Mouse (Mus musculus): ENCODE measurements at regions not wholly inside any gene's neighbourhood (a gene's known extent, or its start where the extent isn't known, plus 50 kb on each side); places are given as distances from the start of the nearest gene placed in this dataset.

DNA sequence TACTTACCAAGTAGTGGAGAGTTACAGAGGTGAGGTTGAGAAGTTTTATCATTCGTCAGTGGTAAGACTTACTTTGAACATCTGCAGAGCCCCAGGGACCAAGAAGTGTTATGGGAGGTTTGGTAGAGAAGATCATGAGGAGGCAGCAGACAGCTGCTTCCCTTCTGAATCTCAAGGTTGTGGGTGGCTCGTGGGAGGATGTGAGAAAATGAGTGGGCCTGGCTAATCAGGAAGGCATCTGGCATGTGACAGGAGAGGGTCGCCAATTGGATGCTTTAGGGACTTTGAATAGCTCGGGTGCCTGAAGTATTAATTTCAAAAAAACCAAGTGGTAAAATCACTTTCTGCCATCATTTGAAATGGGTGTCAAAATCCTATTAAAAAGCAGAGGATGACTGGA, 258.9 kb downstream of the Sqor start:
- no peak for ATAC-seq (ENCODE audit: insufficient number of reproducible peaks, low FRiP score)
- Histone ChIP-seq H3K9ac (no peak overlapping the region), H3K36me3 (no peaks in the 10 kb centered on the region), H3K4me2 (no peak overlapping the region), H3K9me3 (replicated peaks) (no peaks in the 10 kb centered on the region), H3K27ac (ENCODE audit: poor library complexity, severe bottlenecking) (no peak overlapping the region), H3K27me3 (replicated peaks) (no peaks in the 10 kb centered on the region), H3K4me1 (replicated peaks) (no peaks in the 10 kb centered on the region; the same call in 1 of the 2 replicates), H3K4me3 (no peak overlapping the region)
- 32% methylated on average over 4 of the region's 4 CpGs for WGBS

DNA sequence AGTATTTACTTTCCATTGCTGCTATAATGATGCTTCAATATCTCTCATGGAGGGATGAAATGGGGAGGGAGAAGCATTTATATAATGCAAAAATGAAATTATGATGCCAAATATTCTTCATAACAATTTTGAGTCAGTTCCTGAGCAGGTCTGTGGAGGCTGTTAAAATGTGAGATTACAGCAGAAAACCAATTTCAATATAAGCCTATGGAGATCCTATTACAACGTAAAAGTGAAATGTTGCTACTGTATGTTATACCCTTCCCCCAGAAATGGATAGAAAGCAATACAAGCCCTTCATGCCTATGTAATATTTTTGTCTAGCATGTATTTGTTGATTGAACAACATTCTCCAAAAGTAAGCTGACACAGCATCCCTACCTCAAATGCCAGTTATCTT, 259.3 kb downstream of the Sqor start:
- no peak overlapping the region for H3K4me2 ChIP-seq
- ATAC-seq (ENCODE audit: insufficient number of reproducible peaks, low FRiP score) = no peak
- 71% methylated on average over 1 of the region's 1 CpGs for WGBS
- H3K27ac ChIP-seq (ENCODE audit: poor library complexity, severe bottlenecking) = no peak overlapping the region
- no peak overlapping the region for H3K4me3 ChIP-seq
- H3K9ac ChIP-seq = no peak overlapping the region
- no peaks in the 10 kb centered on the region for H3K27me3 ChIP-seq (replicated peaks)
- H3K9me3 ChIP-seq (replicated peaks) = no peaks in the 10 kb centered on the region
- H3K36me3 ChIP-seq = no peaks in the 10 kb centered on the region
- H3K4me1 ChIP-seq (replicated peaks) = no peaks in the 10 kb centered on the region; the same call in 1 of the 2 replicates

DNA sequence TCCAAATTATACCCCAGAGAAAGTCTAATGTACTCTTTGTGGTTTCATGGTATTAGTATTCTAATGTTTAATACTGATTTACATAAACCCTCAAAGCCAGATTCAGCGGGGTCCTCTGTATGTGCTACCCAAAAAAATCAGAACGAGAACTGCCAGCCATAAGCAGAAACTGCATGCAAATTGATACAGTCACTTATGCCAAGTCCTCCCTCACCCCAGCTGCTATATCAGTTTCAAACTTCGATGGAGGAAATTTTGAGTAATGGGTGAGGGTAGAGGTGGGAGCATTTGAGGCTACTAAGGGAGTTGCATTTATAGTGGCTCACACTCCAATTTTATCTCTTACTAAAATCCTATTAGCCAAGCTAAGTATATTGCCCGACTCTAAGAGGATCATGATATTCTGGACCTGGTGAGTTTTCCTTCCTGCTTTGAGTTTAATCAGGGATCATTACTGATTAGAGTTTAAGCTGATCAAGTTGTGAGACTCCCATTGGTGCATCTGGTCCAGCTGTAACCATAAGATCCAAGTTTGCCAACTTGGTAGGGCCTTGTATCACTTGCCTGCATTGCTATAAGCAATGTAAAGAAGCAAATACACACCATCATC, 260.0 kb downstream of the Sqor start:
- no peak for ATAC-seq (ENCODE audit: insufficient number of reproducible peaks, low FRiP score)
- Histone ChIP-seq H3K27ac (ENCODE audit: poor library complexity, severe bottlenecking) (no peak overlapping the region), H3K9me3 (replicated peaks) (no peaks in the 10 kb centered on the region), H3K9ac (no peak overlapping the region), H3K27me3 (replicated peaks) (no peaks in the 10 kb centered on the region), H3K4me2 (no peak overlapping the region), H3K36me3 (no peaks in the 10 kb centered on the region), H3K4me1 (replicated peaks) (no peaks in the 10 kb centered on the region; the same call in 1 of the 2 replicates), H3K4me3 (no peak overlapping the region)
- WGBS = 76% methylated on average over 4 of the region's 4 CpGs

- Histone ChIP-seq H3K9me3 (replicated peaks) (no peaks in the 10 kb centered on the region), H3K36me3 (no peaks in the 10 kb centered on the region), H3K27me3 (replicated peaks) (no peaks in the 10 kb centered on the region), H3K9ac (no peak overlapping the region), H3K4me3 (no peak overlapping the region), H3K27ac (ENCODE audit: poor library complexity, severe bottlenecking) (no peak overlapping the region), H3K4me1 (replicated peaks) (no peaks in the 10 kb centered on the region), H3K4me2 (no peak overlapping the region)
- ATAC-seq (ENCODE audit: insufficient number of reproducible peaks, low FRiP score) = no peak
Observed at GRCm38 (mm10) chr2:123047321-123047720, 282.3 kb downstream of the Sqor start.

DNA sequence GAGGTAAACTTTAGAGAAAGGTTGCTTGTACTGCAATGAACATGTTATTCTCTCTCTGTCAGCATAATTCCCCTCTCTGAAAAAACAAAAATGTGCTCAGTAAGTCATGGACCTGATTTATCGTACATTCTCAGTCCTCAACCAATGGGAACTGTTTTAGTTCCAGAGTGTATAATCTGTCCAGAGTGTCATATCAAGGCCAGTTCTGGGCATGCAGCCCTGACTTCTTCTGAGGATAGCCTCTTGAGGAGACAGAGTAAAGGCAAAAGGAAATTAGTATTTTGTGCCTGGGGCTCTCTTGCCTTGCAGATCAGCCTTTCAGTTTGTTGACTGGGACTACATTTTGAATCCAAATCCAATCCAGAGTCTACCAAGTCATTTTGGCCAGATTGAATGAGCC, 299.6 kb downstream of the Sqor start:
- no peak overlapping the region for H3K9ac ChIP-seq
- H3K4me1 ChIP-seq (replicated peaks) = peaks cover 10% of the 10 kb centered on the region
- no peaks in the 10 kb centered on the region for H3K9me3 ChIP-seq (replicated peaks)
- no peak overlapping the region for H3K4me2 ChIP-seq
- H3K36me3 ChIP-seq = no peaks in the 10 kb centered on the region
- no peak overlapping the region for H3K27ac ChIP-seq (ENCODE audit: poor library complexity, severe bottlenecking)
- H3K4me3 ChIP-seq = no peak overlapping the region
- ATAC-seq (ENCODE audit: insufficient number of reproducible peaks, low FRiP score) = no peak
- no peaks in the 10 kb centered on the region for H3K27me3 ChIP-seq (replicated peaks)
- 78% methylated on average over 1 of the region's 1 CpGs for WGBS

- Histone ChIP-seq H3K27me3 (replicated peaks) (no peaks in the 10 kb centered on the region), H3K27ac (ENCODE audit: poor library complexity, severe bottlenecking) (no peak overlapping the region), H3K9ac (no peak overlapping the region), H3K9me3 (replicated peaks) (no peaks in the 10 kb centered on the region), H3K36me3 (no peaks in the 10 kb centered on the region), H3K4me2 (no peak overlapping the region), H3K4me1 (replicated peaks) (peaks cover 10% of the 10 kb centered on the region), H3K4me3 (no peak overlapping the region)
- no peak for ATAC-seq (ENCODE audit: insufficient number of reproducible peaks, low FRiP score)
- 22% methylated on average over 5 of the region's 5 CpGs for WGBS
Observed at GRCm38 (mm10) chr2:123068809-123069208, 303.8 kb downstream of the Sqor start.

GRCm38 (mm10) chr2:123072653-123073052, 307.6 kb downstream of the Sqor start:
- H3K4me3 ChIP-seq = no peak overlapping the region

DNA sequence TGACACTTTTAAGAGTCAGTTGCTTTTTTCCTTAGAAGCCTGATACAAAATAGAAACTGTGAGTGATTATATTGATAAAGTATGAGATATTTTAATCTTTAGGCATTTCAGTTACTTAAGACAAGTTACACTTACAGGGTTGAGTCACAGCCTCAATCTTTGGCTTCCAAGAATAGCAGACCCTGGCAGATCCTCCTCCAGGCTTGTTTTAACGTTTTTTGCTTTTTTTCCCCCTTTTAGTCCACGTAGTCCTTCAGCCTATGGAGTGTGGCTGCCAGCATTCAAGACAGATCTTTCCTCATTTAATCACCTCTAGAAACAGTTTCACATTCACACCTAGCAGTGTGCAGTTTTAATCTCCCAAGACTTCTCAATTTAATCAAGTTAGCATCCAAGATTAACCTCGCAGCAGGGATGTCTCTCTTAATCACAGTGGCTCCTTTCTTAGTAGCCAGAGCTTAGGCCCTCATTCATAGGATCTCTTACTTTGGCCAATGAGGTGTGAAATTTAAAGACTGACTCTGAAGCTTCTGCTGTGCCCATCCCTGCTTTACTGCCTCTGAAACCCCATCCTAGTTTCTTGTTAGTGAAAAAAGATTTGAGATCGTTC, 308.5 kb downstream of the Sqor start:
- H3K4me2 ChIP-seq = no peak overlapping the region
- no peak overlapping the region for H3K4me3 ChIP-seq
- no peaks in the 10 kb centered on the region for H3K9me3 ChIP-seq (replicated peaks)
- no peak overlapping the region for H3K9ac ChIP-seq
- H3K27me3 ChIP-seq (replicated peaks) = no peaks in the 10 kb centered on the region
- no peak for ATAC-seq (ENCODE audit: insufficient number of reproducible peaks, low FRiP score)
- 44% methylated on average over 4 of the region's 4 CpGs for WGBS
- no peaks in the 10 kb centered on the region for H3K36me3 ChIP-seq
- H3K27ac ChIP-seq (ENCODE audit: poor library complexity, severe bottlenecking) = no peak overlapping the region
- peaks cover 8% of the 10 kb centered on the region for H3K4me1 ChIP-seq (replicated peaks)

More at GRCm38 (mm10) chr2:123072653-123073052, 307.6 kb downstream of the Sqor start:
- no peaks in the 10 kb centered on the region for H3K9me3 ChIP-seq (replicated peaks)
- no peaks in the 10 kb centered on the region for H3K27me3 ChIP-seq (replicated peaks)
- peaks cover 10% of the 10 kb centered on the region for H3K4me1 ChIP-seq (replicated peaks)
- no peaks in the 10 kb centered on the region for H3K36me3 ChIP-seq
- 83% methylated on average over 2 of the region's 2 CpGs for WGBS
- no peak overlapping the region for H3K27ac ChIP-seq (ENCODE audit: poor library complexity, severe bottlenecking)
- H3K4me2 ChIP-seq = no peak overlapping the region
- no peak overlapping the region for H3K9ac ChIP-seq
- ATAC-seq (ENCODE audit: insufficient number of reproducible peaks, low FRiP score) = no peak

- no peaks in the 10 kb centered on the region for H3K36me3 ChIP-seq
- no peak overlapping the region for H3K9ac ChIP-seq
- 67% methylated on average over 1 of the region's 1 CpGs for WGBS
- H3K9me3 ChIP-seq (replicated peaks) = no peaks in the 10 kb centered on the region
- no peak for ATAC-seq (ENCODE audit: insufficient number of reproducible peaks, low FRiP score)
- H3K4me2 ChIP-seq = no peak overlapping the region
- H3K4me3 ChIP-seq = no peak overlapping the region
- H3K27ac ChIP-seq (ENCODE audit: poor library complexity, severe bottlenecking) = no peak overlapping the region
- no peaks in the 10 kb centered on the region for H3K4me1 ChIP-seq (replicated peaks)
- H3K27me3 ChIP-seq (replicated peaks) = no peaks in the 10 kb centered on the region
Observed at GRCm38 (mm10) chr2:123092726-123093125, 327.7 kb downstream of the Sqor start.

- H3K9me3 ChIP-seq (replicated peaks) = no peaks in the 10 kb centered on the region
- H3K4me1 ChIP-seq (replicated peaks) = no peaks in the 10 kb centered on the region
- no peak overlapping the region for H3K27ac ChIP-seq (ENCODE audit: poor library complexity, severe bottlenecking)
- no peak for ATAC-seq (ENCODE audit: insufficient number of reproducible peaks, low FRiP score)
- WGBS = 74% methylated on average over 4 of the region's 4 CpGs
- H3K27me3 ChIP-seq (replicated peaks) = no peaks in the 10 kb centered on the region
- no peaks in the 10 kb centered on the region for H3K36me3 ChIP-seq
- H3K4me2 ChIP-seq = no peak overlapping the region
- H3K4me3 ChIP-seq = no peak overlapping the region
- H3K9ac ChIP-seq = no peak overlapping the region
Observed at GRCm38 (mm10) chr2:123103530-123103929, 338.5 kb downstream of the Sqor start.

GRCm38 (mm10) chr2:123131496-123131895, 366.5 kb downstream of the Sqor start:
- Histone ChIP-seq H3K36me3 (no peaks in the 10 kb centered on the region), H3K4me1 (replicated peaks) (no peaks in the 10 kb centered on the region), H3K9ac (no peak overlapping the region), H3K4me2 (no peak overlapping the region), H3K27ac (ENCODE audit: poor library complexity, severe bottlenecking) (no peak overlapping the region), H3K9me3 (replicated peaks) (no peaks in the 10 kb centered on the region), H3K4me3 (no peak overlapping the region), H3K27me3 (replicated peaks) (no peaks in the 10 kb centered on the region)
- no peak for ATAC-seq (ENCODE audit: insufficient number of reproducible peaks, low FRiP score)
- WGBS = 63% methylated on average over 2 of the region's 2 CpGs

- H3K9me3 ChIP-seq (replicated peaks) = no peaks in the 10 kb centered on the region
- no peak for ATAC-seq (ENCODE audit: insufficient number of reproducible peaks, low FRiP score)
- H3K36me3 ChIP-seq = no peaks in the 10 kb centered on the region
- no peak overlapping the region for H3K9ac ChIP-seq
- H3K4me2 ChIP-seq = no peak overlapping the region
- H3K27me3 ChIP-seq (replicated peaks) = no peaks in the 10 kb centered on the region
- no peaks in the 10 kb centered on the region for H3K4me1 ChIP-seq (replicated peaks)
- no peak overlapping the region for H3K4me3 ChIP-seq
- no peak overlapping the region for H3K27ac ChIP-seq (ENCODE audit: poor library complexity, severe bottlenecking)
Observed at GRCm38 (mm10) chr2:123153170-123153569, 388.1 kb downstream of the Sqor start.
